ENCODE assay signal across 21 mouse cellular contexts in the genomic region with DNA sequence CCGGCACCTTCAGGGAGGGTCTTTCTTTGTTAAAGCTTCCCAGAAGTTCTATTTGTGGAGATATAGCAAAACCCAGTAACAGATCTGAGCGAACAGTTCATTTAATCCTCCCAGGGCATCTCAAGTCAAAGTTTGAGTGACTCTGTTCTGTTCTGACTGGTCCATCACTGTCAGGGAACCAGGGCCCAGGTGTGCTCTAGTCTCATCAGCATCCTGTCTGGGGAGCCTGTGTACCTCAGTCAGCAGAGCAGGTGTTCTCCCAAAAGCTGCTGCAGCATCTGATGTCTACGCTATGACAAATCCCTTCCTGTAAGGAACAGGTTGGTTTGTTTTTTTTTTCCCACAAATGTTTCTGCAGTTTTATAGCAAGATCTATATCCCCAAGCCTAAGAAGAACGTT. TPM values are rescaled to one million over a fixed set of nuclear protein-coding genes. Genes with fewer than 3 reads are reported as not detected.
DNase-seq lines count a peak whose midpoint lies in the region; ATAC-seq lines count a peak whose summit lies in the region.
"Had no signal": no experiment of that assay in that cellular context is flagged by ENCODE, and none has a peak within 500 bp of the region (broad histone marks: within the 10 kb centered on the region; RNA-seq: fewer than 3 reads in every experiment).

No protein-coding gene starts in this region.

- no peak overlapping the region for H3K4me3 ChIP-seq in brown adipose tissue, adult 24 weeks (ENCODE audit: insufficient read depth, low read depth, low read length)
- H3K4me3 ChIP-seq: forebrain, embryonic 10.5 days; forebrain, embryonic 13.5 days; gastrocnemius, adult 2 months; hindbrain, embryonic 12.5 days; hindbrain, embryonic 15.5 days had no signal

- H3K4me1 ChIP-seq in brown adipose tissue, adult 24 weeks (ENCODE audit: control insufficient read depth, insufficient read depth, insufficient read length, low read length) = peaks cover 7% of the 10 kb centered on the region

- DNase-seq in thymus, postnatal 14 days = peak; percentile 41
- no peak for DNase-seq in thymus, adult 18-20 months
- peak; percentile 33 for DNase-seq in thymus, postnatal 4 days
- DNase-seq in cerebellum, postnatal 4 days (ENCODE audit: low spot score in 2 of 2) = no peak
- DNase-seq in ovary, postnatal 36 days (ENCODE audit: low spot score) = no peak
- no peak for DNase-seq in urinary bladder, postnatal 14 days (ENCODE audit: low spot score)
- DNase-seq: adrenal gland, postnatal 14 days; cerebellum, adult 11-12 months; cerebellum, adult 8-10 months; cerebellum, postnatal 10 days; cerebellum, postnatal 36 days; gastrocnemius, adult 2 months; gastrocnemius, postnatal 14 days; heart, adult 11 months had no signal

- H3K27ac ChIP-seq in brown adipose tissue, adult 24 weeks (replicated peaks; ENCODE audit: low read depth, low read length) = peak overlapping the region; percentile 31
- H3K27ac ChIP-seq: forebrain, embryonic 10.5 days; forebrain, embryonic 13.5 days; gastrocnemius, adult 2 months; hindbrain, embryonic 12.5 days; hindbrain, embryonic 15.5 days had no signal

- ATAC-seq in CD4-positive, CD25-positive, alpha-beta regulatory T cell, adult 4 months = peak; percentile 8
- ATAC-seq: forebrain, embryonic 13.5 days; forebrain, embryonic 16.5 days had no signal

RNA-seq across cellular contexts. Expression of a gene that starts 2.6 kb away (rescaled TPM):
- 10 to 100 TPM; 20.8 to 21.5 TPM for polyA plus RNA-seq in CD4-positive, CD25-positive, alpha-beta regulatory T cell, adult 4 months (2017; shearing (Covaris generic))
- 265 and 375 TPM in 2 replicates for polyA plus RNA-seq in brown adipose tissue, adult 24 weeks (2012; ENCODE audit: insufficient read depth, insufficient read length, missing spikeins)

RNA-seq across cellular contexts. Expression of a gene that starts 59.2 kb away (rescaled TPM):
- polyA plus RNA-seq in CD4-positive, CD25-positive, alpha-beta regulatory T cell, adult 4 months (2017; shearing (Covaris generic)) = 1 to 10 TPM; 3.1 to 4.9 TPM
- 35.7 and 36.5 TPM in 2 replicates for polyA plus RNA-seq in brown adipose tissue, adult 24 weeks (2012; ENCODE audit: insufficient read depth, insufficient read length, missing spikeins)

Comparison
In these comparisons a context has a peak if more than half of its experiments do, and no peak if none do; other contexts are left out.
1. DNase-seq: peak in thymus, postnatal 14 days (single experiment) and thymus, postnatal 4 days (single experiment); none in thymus, adult 18-20 months (0 of 2), cerebellum, postnatal 4 days (0 of 2), ovary, postnatal 36 days (single experiment) and urinary bladder, postnatal 14 days (single experiment).
2. RNA of a gene that starts 2.6 kb away (polyA plus RNA-seq): 265 to 375 TPM in brown adipose tissue, adult 24 weeks; 20.8 to 21.5 TPM in CD4-positive, CD25-positive, alpha-beta regulatory T cell, adult 4 months; every median in the first group is over 10 times any median in the second.